Mouse (Mus musculus): ENCODE measurements around the gene Hspa1b. TPM values are rescaled to one million over a fixed set of nuclear protein-coding genes. Genes with fewer than 3 reads are reported as not detected.
A peak's percentile ranks its signal among the peaks of the same experiment; 100 is the strongest.
"Not testable (repeated sequence)": the region's sequence is repeated elsewhere in the genome, so short reads cannot be mapped to it uniquely, and the experiment has no call there.

Hspa1b gene
- total RNA-seq (2021): 100 to 1,000 TPM; 635 to 643 TPM
- long read RNA-seq, experiment 1, transcript Hspa1b-201 (1 exons, 2,803 nt): major isoform, 1,032 of 1,032 reads
- long read RNA-seq, experiment 1, partial matches to known transcripts: 0 of 1,032 reads
- long read RNA-seq, experiment 1, other reads (novel, unspliced or antisense): 0 of 1,032 reads
- long read RNA-seq, experiment 2, transcript Hspa1b-201 (1 exons, 2,803 nt): major isoform, 490 of 490 reads
- long read RNA-seq, experiment 2, partial matches to known transcripts: 0 of 490 reads
- long read RNA-seq, experiment 2, other reads (novel, unspliced or antisense): 0 of 490 reads

GRCm38 (mm10) chr17:34959130-34959778 is at the start of gene Hspa1b:
Gene Hspa1b, minus strand, starts transcription at chr17:34959238.
- DNase-seq (ENCODE audit: low spot score in 2 of 2): peak; percentile 89 to 96

GRCm38 (mm10) chr17:35007387-35007991 is 48.5 kb upstream of the Hspa1b start:
- no peak for DNase-seq (ENCODE audit: low spot score in 2 of 2)

- DNase-seq (ENCODE audit: low spot score in 2 of 2): not testable (repeated sequence)
These were observed 46.9 kb upstream of the Hspa1b start for GRCm38 (mm10) chr17:35005902-35006301.

- no peak for DNase-seq (ENCODE audit: low spot score in 2 of 2)
These were observed 46.1 kb upstream of the Hspa1b start for GRCm38 (mm10) chr17:35005158-35005557.

- no peak for DNase-seq (ENCODE audit: low spot score in 2 of 2)
These were observed 45.2 kb upstream of the Hspa1b start for GRCm38 (mm10) chr17:35004075-35004717.

- DNase-seq (ENCODE audit: low spot score in 2 of 2): no peak
These were observed 44.2 kb upstream of the Hspa1b start for GRCm38 (mm10) chr17:35003022-35003838.

GRCm38 (mm10) chr17:35002153-35002865 is 43.3 kb upstream of the Hspa1b start:
- no peak for DNase-seq (ENCODE audit: low spot score in 2 of 2)

- peak in 1 of 2 experiments; percentile 43 for DNase-seq (ENCODE audit: low spot score in 2 of 2)
These were observed 42.6 kb upstream of the Hspa1b start for GRCm38 (mm10) chr17:35001452-35002152.

GRCm38 (mm10) chr17:35000717-35001451 is 41.8 kb upstream of the Hspa1b start, which contains the start of gene Vars:
Gene Vars, plus strand, starts transcription at chr17:35000987.
- DNase-seq (ENCODE audit: low spot score in 2 of 2): peak; percentile 89

- not testable (repeated sequence) for DNase-seq (ENCODE audit: low spot score in 2 of 2)
These were observed 41.1 kb upstream of the Hspa1b start for GRCm38 (mm10) chr17:34999871-35000716.

GRCm38 (mm10) chr17:34998526-34999430 is 39.7 kb upstream of the Hspa1b start:
- no peak for DNase-seq (ENCODE audit: low spot score in 2 of 2)

- DNase-seq (ENCODE audit: low spot score in 2 of 2): no peak
These were observed 38.1 kb upstream of the Hspa1b start for GRCm38 (mm10) chr17:34997142-34997483.

- no peak for DNase-seq (ENCODE audit: low spot score in 2 of 2)
These were observed 37.5 kb upstream of the Hspa1b start for GRCm38 (mm10) chr17:34996411-34997141.

GRCm38 (mm10) chr17:34995927-34996326 is 36.9 kb upstream of the Hspa1b start:
- not testable (repeated sequence) for DNase-seq (ENCODE audit: low spot score in 2 of 2)

- DNase-seq (ENCODE audit: low spot score in 2 of 2): not testable (repeated sequence)
These were observed 36.2 kb upstream of the Hspa1b start for GRCm38 (mm10) chr17:34995192-34995591.

- no peak for DNase-seq (ENCODE audit: low spot score in 2 of 2)
These were observed 35.7 kb upstream of the Hspa1b start for GRCm38 (mm10) chr17:34994751-34995150.
